Mouse (Mus musculus) inflammation-experienced regulatory T-cells, adult 6 months (primary cell): ENCODE data around the gene Arsb. TPM values are rescaled to one million over a fixed set of nuclear protein-coding genes. Genes with fewer than 3 reads are reported as not detected.

Experiments used
- ATAC-seq: one replicate; pipeline ENCODE4 v1.8.0; 2017
- polyA plus RNA-seq, 3 experiments: library from polyadenylated mRNA; unstranded; fragments of 100-300 nt; shearing (Covaris generic); gene quantifications; one replicate each; pipeline ENCODE4 v1.2.1; 2017

Arsb gene
- polyA plus RNA-seq, 3 experiments from 2014 or later, result 6.2 to 26.1 (median 9.5) TPM

GRCm38 (mm10) chr13:93989208-93989607 lies 217.8 kb downstream of the Arsb start:
- no peak for ATAC-seq

DNA sequence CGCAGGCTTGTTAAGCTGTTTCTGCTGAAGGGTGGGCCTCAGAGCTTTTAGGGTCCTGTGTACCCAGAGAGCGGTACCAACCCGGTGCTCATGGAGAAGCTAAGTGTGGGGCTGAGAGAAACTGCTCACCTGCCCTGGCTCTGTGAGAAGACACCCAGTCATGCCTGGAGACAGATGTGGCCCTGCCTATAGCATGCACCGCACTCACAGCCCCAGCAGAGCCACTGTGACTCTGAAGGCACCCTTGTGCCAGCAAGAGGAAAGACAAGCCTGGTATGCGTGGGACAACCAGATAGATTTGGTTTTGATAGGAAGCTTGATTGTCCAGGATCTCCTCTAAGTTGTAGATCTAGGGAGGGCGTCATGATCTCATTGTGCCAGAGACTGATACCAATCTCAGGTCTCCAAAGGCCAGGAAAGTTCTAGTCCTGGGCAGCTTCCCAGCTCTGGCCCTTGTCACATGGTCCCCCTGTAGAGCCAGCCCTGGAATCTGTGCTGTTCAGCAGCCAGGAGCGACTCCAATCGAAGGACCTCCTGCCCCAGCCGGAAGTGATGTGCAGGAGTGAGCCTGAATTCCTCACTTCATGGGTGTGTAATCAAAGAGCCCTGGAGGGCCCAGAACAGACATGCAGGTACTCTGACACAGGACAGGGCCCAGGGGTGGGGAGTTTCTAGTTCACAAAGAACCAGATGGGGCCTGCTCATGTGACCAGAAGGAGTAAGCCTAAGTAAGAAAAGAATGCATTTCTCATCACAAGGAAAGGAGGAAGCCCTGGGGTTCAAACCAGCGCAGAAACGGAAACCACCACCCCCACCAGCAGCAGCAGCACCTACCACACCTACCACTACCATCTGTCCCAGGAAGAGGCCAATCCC lies 218.5 kb downstream of the Arsb start:
- ATAC-seq, result peak; percentile 49

DNA sequence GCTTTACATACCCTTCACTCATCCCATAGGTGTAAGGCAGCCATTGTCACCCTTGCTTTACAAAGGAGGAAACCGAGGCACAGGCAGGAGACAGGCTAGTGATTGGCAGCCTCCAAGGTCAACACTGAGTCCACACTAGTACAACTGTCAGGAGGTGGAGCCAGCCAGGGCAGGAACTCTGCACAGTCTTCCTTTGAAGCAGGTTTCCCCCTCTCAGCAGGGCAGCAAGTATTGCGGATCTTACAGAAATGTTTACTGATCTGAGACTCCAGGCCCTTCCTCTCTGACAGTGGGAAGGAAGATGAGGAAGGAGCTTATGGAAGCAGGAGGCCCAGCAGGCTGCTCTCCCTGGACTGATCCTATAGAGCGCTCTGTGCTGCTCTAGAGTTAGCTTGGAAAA lies 219.4 kb downstream of the Arsb start:
- ATAC-seq, result no peak

GRCm38 (mm10) chr13:93992342-93992882 lies 221.0 kb downstream of the Arsb start:
- ATAC-seq, result no peak

Other genes with a start within 250 kb of the Arsb start
- under 1 TPM in 2 of 3 experiments, not detected in 1; 0.13 to 0.28 TPM for gene Bhmt, start 133.7 kb upstream of the Arsb start, polyA plus RNA-seq
- gene Bhmt2, start 97.3 kb upstream of the Arsb start, polyA plus RNA-seq, result not detected
- gene Dmgdh, start 97.2 kb upstream of the Arsb start, polyA plus RNA-seq, result not detected